Mouse (Mus musculus) retina, postnatal 1 day (tissue): ENCODE measurements around the gene H2-DMa.
A peak's percentile ranks its signal among the peaks of the same experiment; 100 is the strongest.
"Not testable (repeated sequence)": the region's sequence is repeated elsewhere in the genome, so short reads cannot be mapped to it uniquely, and the experiment has no call there.

Experiments
- DNase-seq: peaks from one replicate; pipeline ENCODE4 v3.0.0-alpha.2; 2012

The H2-DMa gene

GRCm38 (mm10) chr17:34127475-34127874 is 8.1 kb downstream of the H2-DMa start:
- DNase-seq = no peak

- no peak for DNase-seq
Observed at GRCm38 (mm10) chr17:34128264-34128937, 9.1 kb downstream of the H2-DMa start.

- DNase-seq = peak; percentile 32
Observed at GRCm38 (mm10) chr17:34128944-34129791, 9.8 kb downstream of the H2-DMa start.

- DNase-seq = no peak
Observed at GRCm38 (mm10) chr17:34130073-34130947, 11.0 kb downstream of the H2-DMa start.

- no peak for DNase-seq
Observed at GRCm38 (mm10) chr17:34131911-34132310, 12.6 kb downstream of the H2-DMa start.

GRCm38 (mm10) chr17:34133289-34133688 is 13.9 kb downstream of the H2-DMa start:
- peak; percentile 30 for DNase-seq

- no peak for DNase-seq
Observed at GRCm38 (mm10) chr17:34134451-34134850, 15.1 kb downstream of the H2-DMa start.

- peak; percentile 98 for DNase-seq
Observed at GRCm38 (mm10) chr17:34135297-34136224, 16.2 kb downstream of the H2-DMa start.

GRCm38 (mm10) chr17:34137601-34138000 is 18.3 kb downstream of the H2-DMa start:
- DNase-seq = no peak

GRCm38 (mm10) chr17:34138655-34139054 is 19.3 kb downstream of the H2-DMa start:
- DNase-seq = no peak

GRCm38 (mm10) chr17:34139416-34139815 is 20.1 kb downstream of the H2-DMa start:
- peak; percentile 70 for DNase-seq

GRCm38 (mm10) chr17:34140240-34140639 is 20.9 kb downstream of the H2-DMa start:
- DNase-seq = peak; percentile 19

GRCm38 (mm10) chr17:34141448-34141847 is 22.1 kb downstream of the H2-DMa start:
- no peak for DNase-seq

- no peak for DNase-seq
Observed at GRCm38 (mm10) chr17:34142456-34143010, 23.2 kb downstream of the H2-DMa start.

GRCm38 (mm10) chr17:34143033-34143432 is 23.7 kb downstream of the H2-DMa start, which contains the start of gene H2-DMb2:
TSS of gene H2-DMb2 (plus strand) at chr17:34143307.
- DNase-seq = peak; percentile 43

GRCm38 (mm10) chr17:34143461-34143860 is 24.1 kb downstream of the H2-DMa start:
- no peak for DNase-seq

- not testable (repeated sequence) for DNase-seq
Observed at GRCm38 (mm10) chr17:34144221-34144620, 24.9 kb downstream of the H2-DMa start.

- DNase-seq = no peak
Observed at GRCm38 (mm10) chr17:34144960-34145371, 25.6 kb downstream of the H2-DMa start.

- DNase-seq = peak; percentile 54
Observed at GRCm38 (mm10) chr17:34152923-34153322, 33.6 kb downstream of the H2-DMa start, which contains the start of gene H2-DMb1. TSS of gene H2-DMb1 (plus strand) at chr17:34153072.

- DNase-seq = no peak
Observed at GRCm38 (mm10) chr17:34155534-34155933, 36.2 kb downstream of the H2-DMa start.

GRCm38 (mm10) chr17:34164202-34164895 is 45.0 kb downstream of the H2-DMa start:
- DNase-seq = no peak
